Mouse (Mus musculus) A20 (cell line): Measurements from ENCODE around the gene Tbc1d8b.

Source experiments
- DNase-seq: peaks from one replicate; pipeline ENCODE4 v3.0.0-alpha.2; 2011; ENCODE audit warnings: low read depth, low spot score

Gene Tbc1d8b

GRCm38 (mm10) chrX:139779401-139779800, 94.6 kb downstream of the Tbc1d8b start:
- DNase-seq: no peak

- DNase-seq: no peak
Measured at GRCm38 (mm10) chrX:139780988-139781387, 96.2 kb downstream of the Tbc1d8b start.

GRCm38 (mm10) chrX:139781563-139781962, 96.8 kb downstream of the Tbc1d8b start:
- no peak for DNase-seq

DNA sequence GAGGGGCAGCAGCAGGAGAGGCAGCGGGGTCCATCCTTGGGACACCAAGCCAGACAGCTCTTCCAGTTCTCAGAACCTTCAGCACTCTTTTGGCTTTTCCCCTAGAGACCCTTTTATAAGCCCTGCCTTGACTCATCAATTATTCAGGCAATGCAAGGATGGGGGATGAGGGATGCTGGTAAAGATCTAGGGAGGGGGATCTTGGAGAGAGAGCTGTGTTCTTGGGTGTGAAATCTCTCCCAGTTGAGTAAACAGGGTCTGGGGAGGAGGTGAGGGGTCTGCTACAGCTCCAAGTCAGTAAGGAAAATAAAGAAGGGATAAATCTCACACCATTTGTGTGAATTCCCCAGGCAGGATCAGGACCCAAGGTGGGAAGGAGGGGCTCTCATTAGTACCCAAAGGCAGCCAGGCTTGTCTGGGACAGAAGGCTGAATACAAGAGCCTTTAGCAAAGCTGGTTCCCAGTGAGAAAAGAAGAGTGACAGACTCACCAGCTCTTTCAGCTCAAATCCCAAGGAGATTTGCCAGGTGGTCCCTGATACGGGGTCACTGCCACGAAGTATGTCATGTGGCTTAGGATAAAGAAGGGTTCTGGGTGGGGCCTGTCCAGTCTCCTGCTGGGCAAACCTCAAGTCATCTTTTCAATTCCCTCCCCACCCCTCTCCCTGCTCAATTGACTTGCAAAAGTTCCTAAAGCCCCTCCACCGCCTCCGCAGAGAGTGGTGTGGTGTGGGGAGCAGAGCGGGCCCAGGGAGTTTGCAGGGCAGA, 97.7 kb downstream of the Tbc1d8b start, which contains the start of gene Ripply1:
Ripply1 (minus strand) TSS at position 76 of the 767 bp plus-strand sequence.
- DNase-seq: no peak

DNA sequence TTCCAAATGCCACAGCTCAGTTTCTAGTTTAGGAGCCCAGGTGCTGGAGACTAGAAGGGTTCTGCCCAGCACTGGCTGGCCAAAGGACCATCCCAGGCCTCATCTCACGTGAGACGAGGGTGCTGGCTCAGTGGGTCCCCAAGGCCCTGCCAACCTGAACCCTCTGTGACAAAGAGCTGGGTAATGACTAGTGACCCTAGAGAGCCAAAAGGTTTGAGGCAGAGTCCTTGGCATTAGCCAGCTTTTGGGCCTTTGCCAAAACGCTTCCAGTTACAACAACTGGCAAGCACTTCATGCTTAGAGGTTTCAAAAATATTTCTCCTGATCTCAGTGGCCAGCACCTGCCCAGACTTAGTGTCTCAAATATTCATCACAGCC, 98.2 kb downstream of the Tbc1d8b start:
- DNase-seq: no peak

GRCm38 (mm10) chrX:139785764-139786163, 101.0 kb downstream of the Tbc1d8b start:
- no peak for DNase-seq

GRCm38 (mm10) chrX:139794072-139794845, 109.5 kb downstream of the Tbc1d8b start:
- no peak for DNase-seq

DNA sequence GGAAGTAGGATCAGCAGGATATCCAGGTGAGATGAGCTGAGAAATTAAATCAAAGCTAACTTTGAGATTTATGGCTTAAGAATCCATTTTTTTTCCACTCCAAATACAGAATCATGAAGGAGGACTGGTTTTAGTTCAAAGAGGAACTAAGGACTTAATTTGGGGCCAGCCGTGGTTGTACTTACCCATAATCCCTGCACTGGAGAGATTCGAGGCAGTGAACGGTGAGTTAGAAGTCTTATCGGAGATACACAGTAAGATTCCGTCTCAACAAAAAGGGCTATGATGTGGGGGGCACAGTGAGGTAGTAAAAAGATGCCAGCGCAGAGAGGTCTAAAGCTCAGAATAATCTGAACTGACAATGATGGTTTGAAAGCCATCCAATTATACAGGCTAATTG, 111.2 kb downstream of the Tbc1d8b start:
- no peak for DNase-seq

- DNase-seq: no peak
Measured at GRCm38 (mm10) chrX:139797875-139798274, 113.1 kb downstream of the Tbc1d8b start.

DNA sequence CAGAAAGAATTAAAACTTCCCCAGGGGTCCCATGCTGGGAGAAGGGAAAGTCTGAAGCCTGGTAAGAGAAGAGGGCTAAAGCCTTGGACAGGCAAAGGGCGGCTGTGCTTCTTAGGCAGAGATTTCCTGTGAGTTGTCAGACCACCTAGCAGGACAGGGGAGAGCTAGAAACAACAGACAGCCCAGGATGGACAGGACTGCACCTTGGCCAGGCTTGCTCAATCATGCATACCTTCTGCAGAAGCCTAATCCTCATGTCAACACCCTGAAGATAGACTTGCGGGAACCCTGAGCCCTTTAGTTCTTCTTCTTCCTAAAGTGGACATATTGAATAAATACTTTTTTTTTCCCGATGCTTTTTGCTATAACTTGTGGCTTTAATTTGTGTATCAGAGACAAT, 115.2 kb downstream of the Tbc1d8b start:
- no peak for DNase-seq

DNA sequence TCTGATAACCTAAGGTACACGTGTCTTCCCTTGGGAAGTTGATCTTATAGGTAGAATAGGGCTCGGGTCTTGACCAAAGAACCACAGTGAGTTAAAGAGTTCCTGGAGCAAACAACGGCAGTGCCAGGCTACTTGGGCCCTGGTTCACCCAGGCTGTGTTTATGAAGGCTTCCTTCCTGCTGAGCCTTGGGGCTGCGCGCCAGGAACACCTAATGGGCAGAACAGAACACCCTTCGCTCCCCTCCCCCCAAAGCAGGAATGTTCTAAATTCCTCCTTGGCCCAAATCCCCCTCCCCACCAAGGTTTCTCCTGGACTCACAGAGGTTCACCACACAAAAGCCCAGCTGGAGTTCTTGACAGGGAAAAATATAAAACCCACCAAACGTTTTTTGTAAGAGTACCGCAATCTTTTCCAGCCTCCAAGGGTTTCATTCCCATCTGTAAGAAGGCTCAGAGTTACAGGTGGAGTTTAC, 115.6 kb downstream of the Tbc1d8b start, which contains the start of gene Cldn2:
Cldn2 (plus strand) TSS at position 423 of the 473 bp plus-strand sequence.
- DNase-seq: no peak
